Mouse (Mus musculus) cerebellum, adult 18-20 months (tissue): ENCODE results near the gene Taar8c.
"Not testable (repeated sequence)": the region's sequence is repeated elsewhere in the genome, so short reads cannot be mapped to it uniquely, and the experiment has no call there.

Experiments used
- DNase-seq, 2 experiments: peaks; one replicate each; pipeline ENCODE4 v3.0.0; 2021

Gene Taar8c

GRCm38 (mm10) chr10:24101812-24102211 lies at the start of gene Taar8c:
Taar8c (minus strand) TSS chr10:24101912.
- not testable (repeated sequence) for DNase-seq

- DNase-seq = no peak
These were observed 48.4 kb upstream of the Taar8c start for GRCm38 (mm10) chr10:24150086-24150485.

GRCm38 (mm10) chr10:24149135-24149781 lies 47.5 kb upstream of the Taar8c start, which contains the start of gene Stx7:
Stx7 (plus strand) TSS chr10:24149302.
- DNase-seq = peak; percentile 95 to 96

GRCm38 (mm10) chr10:24142735-24143134 lies 41.0 kb upstream of the Taar8c start:
- no peak for DNase-seq

- DNase-seq = no peak
These were observed 37.0 kb upstream of the Taar8c start for GRCm38 (mm10) chr10:24138623-24139261.

GRCm38 (mm10) chr10:24134071-24134645 lies 32.4 kb upstream of the Taar8c start:
- DNase-seq = no peak

- DNase-seq = no peak
These were observed 31.4 kb upstream of the Taar8c start for GRCm38 (mm10) chr10:24133132-24133531.

GRCm38 (mm10) chr10:24132273-24132672 lies 30.6 kb upstream of the Taar8c start:
- DNase-seq = no peak

GRCm38 (mm10) chr10:24131451-24132262 lies 29.9 kb upstream of the Taar8c start:
- DNase-seq = peak; percentile 61 to 63

- peak; percentile 26 to 37 for DNase-seq
These were observed 9.5 kb upstream of the Taar8c start for GRCm38 (mm10) chr10:24111116-24111778.

- not testable (repeated sequence) for DNase-seq
These were observed 7.7 kb upstream of the Taar8c start, which contains the start of gene Taar9 for GRCm38 (mm10) chr10:24109434-24109833. Taar9 (minus strand) TSS chr10:24109534.

GRCm38 (mm10) chr10:24108236-24108635 lies 6.5 kb upstream of the Taar8c start:
- no peak for DNase-seq

GRCm38 (mm10) chr10:24107747-24108146 lies 6.0 kb upstream of the Taar8c start:
- DNase-seq = no peak

GRCm38 (mm10) chr10:24103299-24103698 lies 1.6 kb upstream of the Taar8c start:
- not testable (repeated sequence) for DNase-seq

GRCm38 (mm10) chr10:24097010-24097409 lies 4.7 kb downstream of the Taar8c start:
- not testable (repeated sequence) for DNase-seq

GRCm38 (mm10) chr10:24092194-24092593 lies 9.5 kb downstream of the Taar8c start, which contains the start of gene Taar8b:
Taar8b (minus strand) TSS chr10:24092294.
- no peak for DNase-seq

- no peak for DNase-seq
These were observed 14.5 kb downstream of the Taar8c start for GRCm38 (mm10) chr10:24087168-24087567.

GRCm38 (mm10) chr10:24086555-24086954 lies 15.2 kb downstream of the Taar8c start:
- no peak for DNase-seq

- no peak for DNase-seq
These were observed 15.8 kb downstream of the Taar8c start for GRCm38 (mm10) chr10:24085936-24086335.

- peak; percentile 18 to 22 for DNase-seq
These were observed 21.5 kb downstream of the Taar8c start for GRCm38 (mm10) chr10:24080166-24080565.

GRCm38 (mm10) chr10:24076200-24076599 lies 25.5 kb downstream of the Taar8c start, which contains the start of gene Taar8a:
Taar8a (plus strand) TSS chr10:24076500.
- not testable (repeated sequence) for DNase-seq

GRCm38 (mm10) chr10:24074751-24075150 lies 27.0 kb downstream of the Taar8c start:
- DNase-seq = not testable (repeated sequence)
